12 mouse cellular contexts compared by ENCODE assay signal in genomic region chr2:26330702-26331101, GRCm38 (mm10). TPM values are rescaled to one million over a fixed set of nuclear protein-coding genes. Genes with fewer than 3 reads are reported as not detected.
A peak's percentile ranks its signal among the peaks of the same experiment; 100 is the strongest.
DNase-seq lines count a peak whose midpoint lies in the region; ATAC-seq and TF ChIP-seq lines count a peak whose summit lies in the region.
"Had no signal": no experiment of that assay in that cellular context is flagged by ENCODE, and none has a peak within 500 bp of the region (broad histone marks: within the 10 kb centered on the region; RNA-seq: fewer than 3 reads in every experiment).

No protein-coding gene starts in this region.

- no peak for TF ChIP-seq CTCF in olfactory bulb, adult 2 months (IDR thresholded peaks at IDR 0.05; ENCODE audit: insufficient read depth, low read depth, low read length)

- 0 out of 2 replicates have a peak overlapping the region, but pooled peaks have one; percentile 13 for H3K4me2 ChIP-seq in heart, embryonic 14.5 days (ENCODE audit: low read length)
- peak overlapping the region; percentile 31; the same call in 1 of the 2 replicates for H3K4me2 ChIP-seq in hindbrain, embryonic 16.5 days (ENCODE audit: low read length)
- H3K4me2 ChIP-seq: lung, embryonic 14.5 days had no signal

- intact Hi-C loops in heart, postnatal 10 days (cut with DNase I), result no loop called here

- H3K9me3 ChIP-seq in heart, embryonic 14.5 days (ENCODE audit: control insufficient read depth, low read length), result no peaks in the 10 kb centered on the region
- H3K9me3 ChIP-seq in megakaryocyte, embryonic 14.5 days, result no peaks in the 10 kb centered on the region
- no peaks in the 10 kb centered on the region for H3K9me3 ChIP-seq in hindbrain, embryonic 16.5 days (ENCODE audit: control insufficient read depth, low read length)

- H3K9ac ChIP-seq in heart, embryonic 14.5 days (ENCODE audit: low read length), result 0 out of 2 replicates have a peak overlapping the region, but pooled peaks have one; percentile 2
- H3K9ac ChIP-seq in hindbrain, embryonic 16.5 days (ENCODE audit: low read depth, low read length), result no peak overlapping the region
- H3K9ac ChIP-seq: lung, embryonic 14.5 days had no signal

- H3K4me3 ChIP-seq in heart, embryonic 14.5 days (ENCODE audit: control insufficient read depth in 1 of 2, insufficient read depth in 1 of 2, low read depth in 1 of 2, low read length in 2 of 2), result no peak overlapping the region
- peak overlapping the region; percentile 71 for H3K4me3 ChIP-seq in megakaryocyte, embryonic 14.5 days (replicated peaks)
- 0 out of 2 replicates have a peak overlapping the region, but pooled peaks have one; percentile 10 for H3K4me3 ChIP-seq in hindbrain, embryonic 16.5 days (ENCODE audit: low read length)
- no peak overlapping the region for H3K4me3 ChIP-seq in olfactory bulb, adult 2 months (ENCODE audit: insufficient read depth, low read depth, low read length)

- H3K27me3 ChIP-seq in heart, embryonic 14.5 days (ENCODE audit: control insufficient read depth, insufficient read depth, low read length), result no peaks in the 10 kb centered on the region
- no peaks in the 10 kb centered on the region for H3K27me3 ChIP-seq in megakaryocyte, embryonic 14.5 days (replicated peaks)
- no peaks in the 10 kb centered on the region for H3K27me3 ChIP-seq in hindbrain, embryonic 16.5 days (replicated peaks; ENCODE audit: control insufficient read depth, insufficient read depth, low read length)
- H3K27me3 ChIP-seq: Patski had no signal

- no peak for TF ChIP-seq POLR2A in olfactory bulb, adult 2 months (IDR thresholded peaks at IDR 0.05; ENCODE audit: insufficient read depth, low read depth, low read length)

- peaks cover 50% of the 10 kb centered on the region for H3K36me3 ChIP-seq in heart, embryonic 14.5 days (ENCODE audit: control insufficient read depth, insufficient read depth, low read length)
- H3K36me3 ChIP-seq in megakaryocyte, embryonic 14.5 days (replicated peaks; ENCODE audit: low read length), result peaks cover 28% of the 10 kb centered on the region
- peaks cover 38% of the 10 kb centered on the region for H3K36me3 ChIP-seq in hindbrain, embryonic 16.5 days (ENCODE audit: control insufficient read depth, insufficient read depth, low read length)

- 80% methylated on average over 6 of the region's 6 CpGs for WGBS in heart, embryonic 14.5 days
- WGBS in hindbrain, embryonic 16.5 days, result 60% methylated on average over 6 of the region's 6 CpGs
- 68% methylated on average over 6 of the region's 6 CpGs for WGBS in olfactory bulb, adult 2 months

- H3K4me1 ChIP-seq in heart, embryonic 14.5 days (ENCODE audit: control insufficient read depth in 2 of 2, insufficient read depth in 2 of 2, low read length in 2 of 2), result peaks cover 9 to 16% of the 10 kb centered on the region in 2 experiments; a peak in 3 of 4 replicates
- peaks cover 70% of the 10 kb centered on the region for H3K4me1 ChIP-seq in megakaryocyte, embryonic 14.5 days
- H3K4me1 ChIP-seq in hindbrain, embryonic 16.5 days (ENCODE audit: control insufficient read depth, insufficient read depth, low read depth, low read length), result no peaks in the 10 kb centered on the region
- H3K4me1 ChIP-seq in olfactory bulb, adult 2 months (ENCODE audit: control insufficient read depth, insufficient read depth, low read length), result peaks cover 38% of the 10 kb centered on the region

- H3K27ac ChIP-seq in heart, embryonic 14.5 days (replicated peaks in 1 of 2; ENCODE audit: control insufficient read depth in 1 of 2, insufficient read depth in 1 of 2, low read depth in 2 of 2, low read length in 2 of 2), result peak overlapping the region in 1 of 2 experiments; percentile 57; a peak in 1 of 4 replicates
- H3K27ac ChIP-seq in hindbrain, embryonic 16.5 days (ENCODE audit: low read depth, low read length), result peak overlapping the region; percentile 69; the same call in 1 of the 2 replicates
- H3K27ac ChIP-seq in olfactory bulb, adult 2 months (ENCODE audit: insufficient read depth, low read depth, low read length), result peak overlapping the region; percentile 15; the same call in 1 of the 2 replicates

- no peak for DNase-seq in heart, postnatal 10 days
- no peak for DNase-seq in retina, postnatal 1 day
- DNase-seq: adrenal gland, postnatal 25 days; cerebellum, adult 11 months; lung, embryonic 14.5 days had no signal

- no peak for ATAC-seq in heart, embryonic 14.5 days (ENCODE audit: insufficient number of reproducible peaks, insufficient read depth, low FRiP score, low read depth)
- no peak for ATAC-seq in megakaryocyte, adult 5-6 weeks (ENCODE audit: poor library complexity, severe bottlenecking)
- peak; percentile 15; the same call in 1 of the 2 replicates for ATAC-seq in hindbrain, embryonic 16.5 days
- ATAC-seq: Patski had no signal

RNA-seq across cellular contexts. Expression of gene Gpsm1, which starts 15.4 kb away (rescaled TPM):
- 36.5 and 36.9 TPM in 2 replicates for polyA plus RNA-seq in heart, embryonic 14.5 days (2014; fragmentation: Nextera tagmentation; extraction: Ambion mirVana)
- 100 to 1,000 TPM; 168 to 234 TPM for total RNA-seq in heart, postnatal 10 days (2021)
- 39.8 and 114 TPM in 2 replicates for polyA plus RNA-seq in megakaryocyte, embryonic 14.5 days (2012; ENCODE audit: insufficient read depth, low replicate concordance)
- 1.9 and 2.4 TPM in 2 replicates for total RNA-seq in megakaryocyte, adult 5-6 weeks (2015)
- 2.2 and 4.0 TPM in 2 replicates for total RNA-seq in megakaryocyte, adult 5-6 weeks (2017)
- polyA plus RNA-seq in hindbrain, embryonic 16.5 days (2015; fragmentation: Nextera tagmentation; extraction: Ambion mirVana), result 177 and 185 TPM in 2 replicates
- 357 TPM in 1 of 2 replicates, not detected in the other for polyA plus RNA-seq in olfactory bulb, adult 2 months (2012; ENCODE audit: insufficient read depth, insufficient read length, low replicate concordance, missing spikeins)

RNA-seq across cellular contexts. Expression of gene Dnlz, which starts 21.2 kb away (rescaled TPM):
- polyA plus RNA-seq in heart, embryonic 14.5 days (2014; fragmentation: Nextera tagmentation; extraction: Ambion mirVana), result 27.5 and 30.8 TPM in 2 replicates
- total RNA-seq in heart, postnatal 10 days (2021), result 10 to 100 TPM; 14.8 to 16.3 TPM
- polyA plus RNA-seq in megakaryocyte, embryonic 14.5 days (2012; ENCODE audit: insufficient read depth, low replicate concordance), result 34.4 and 35.3 TPM in 2 replicates
- 4.4 and 5.8 TPM in 2 replicates for total RNA-seq in megakaryocyte, adult 5-6 weeks (2015)
- total RNA-seq in megakaryocyte, adult 5-6 weeks (2017), result 5.1 TPM in 2 replicates
- 30.1 and 32.6 TPM in 2 replicates for polyA plus RNA-seq in hindbrain, embryonic 16.5 days (2015; fragmentation: Nextera tagmentation; extraction: Ambion mirVana)
- not detected in 2 replicates for polyA plus RNA-seq in olfactory bulb, adult 2 months (2012; ENCODE audit: insufficient read depth, insufficient read length, low replicate concordance, missing spikeins)

RNA-seq across cellular contexts. Expression of gene Card9, which starts 30.0 kb away (rescaled TPM):
- 0.57 and 0.61 TPM in 2 replicates for polyA plus RNA-seq in heart, embryonic 14.5 days (2014; fragmentation: Nextera tagmentation; extraction: Ambion mirVana)
- total RNA-seq in heart, postnatal 10 days (2021), result 1 to 10 TPM; 1.2 to 1.3 TPM
- polyA plus RNA-seq in megakaryocyte, embryonic 14.5 days (2012; ENCODE audit: insufficient read depth, low replicate concordance), result 29.8 and 81.2 TPM in 2 replicates
- total RNA-seq in megakaryocyte, adult 5-6 weeks (2015), result 42.6 and 45.3 TPM in 2 replicates
- total RNA-seq in megakaryocyte, adult 5-6 weeks (2017), result 141 and 169 TPM in 2 replicates
- polyA plus RNA-seq in hindbrain, embryonic 16.5 days (2015; fragmentation: Nextera tagmentation; extraction: Ambion mirVana), result 1.9 and 2.9 TPM in 2 replicates
- not detected in 2 replicates for polyA plus RNA-seq in olfactory bulb, adult 2 months (2012; ENCODE audit: insufficient read depth, insufficient read length, low replicate concordance, missing spikeins)

RNA-seq across cellular contexts. Expression of gene Ccdc187, which starts 36.3 kb away (rescaled TPM):
- polyA plus RNA-seq in heart, embryonic 14.5 days (2014; fragmentation: Nextera tagmentation; extraction: Ambion mirVana), result 0.16 and 0.24 TPM in 2 replicates
- total RNA-seq in heart, postnatal 10 days (2021), result under 1 TPM; 0.05 to 0.22 TPM
- not detected in 2 replicates for polyA plus RNA-seq in megakaryocyte, embryonic 14.5 days (2012; ENCODE audit: insufficient read depth, low replicate concordance)
- total RNA-seq in megakaryocyte, adult 5-6 weeks (2015), result not detected in 2 replicates
- total RNA-seq in megakaryocyte, adult 5-6 weeks (2017), result not detected in 2 replicates
- polyA plus RNA-seq in hindbrain, embryonic 16.5 days (2015; fragmentation: Nextera tagmentation; extraction: Ambion mirVana), result 0.15 and 0.19 TPM in 2 replicates
- not detected in 2 replicates for polyA plus RNA-seq in olfactory bulb, adult 2 months (2012; ENCODE audit: insufficient read depth, insufficient read length, low replicate concordance, missing spikeins)
- polyA plus RNA-seq: spleen, adult 2 months had no signal

RNA-seq across cellular contexts. Expression of gene Snapc4, which starts 49.8 kb away (rescaled TPM):
- 15.8 and 18.3 TPM in 2 replicates for polyA plus RNA-seq in heart, embryonic 14.5 days (2014; fragmentation: Nextera tagmentation; extraction: Ambion mirVana)
- total RNA-seq in heart, postnatal 10 days (2021), result 10 to 100 TPM; 13.0 to 15.5 TPM
- 15.8 and 18.0 TPM in 2 replicates for polyA plus RNA-seq in megakaryocyte, embryonic 14.5 days (2012; ENCODE audit: insufficient read depth, low replicate concordance)
- 6.1 and 10.7 TPM in 2 replicates for total RNA-seq in megakaryocyte, adult 5-6 weeks (2015)
- total RNA-seq in megakaryocyte, adult 5-6 weeks (2017), result 12.2 and 13.3 TPM in 2 replicates
- polyA plus RNA-seq in hindbrain, embryonic 16.5 days (2015; fragmentation: Nextera tagmentation; extraction: Ambion mirVana), result 29.1 and 36.4 TPM in 2 replicates
- polyA plus RNA-seq in olfactory bulb, adult 2 months (2012; ENCODE audit: insufficient read depth, insufficient read length, low replicate concordance, missing spikeins), result not detected in 2 replicates

Comparison
In these comparisons a context has a peak if more than half of its experiments do, and no peak if none do; other contexts are left out.
1. H3K4me3 ChIP-seq: peak in megakaryocyte, embryonic 14.5 days (single experiment) and hindbrain, embryonic 16.5 days (single experiment); none in heart, embryonic 14.5 days (0 of 2) and olfactory bulb, adult 2 months (single experiment).
2. RNA of gene Dnlz, which starts 21.2 kb away (polyA plus RNA-seq): 34.4 to 35.3 TPM in megakaryocyte, embryonic 14.5 days, 27.5 to 30.8 TPM in heart, embryonic 14.5 days and 30.1 to 32.6 TPM in hindbrain, embryonic 16.5 days; not detected in olfactory bulb, adult 2 months; every median in the first group is over 10 times any median in the second.